Mouse (Mus musculus): ENCODE data around the gene Dhx37. TPM values are rescaled to one million over a fixed set of nuclear protein-coding genes. Genes with fewer than 3 reads are reported as not detected.
A peak's percentile ranks its signal among the peaks of the same experiment; 100 is the strongest.
"Not testable (repeated sequence)": the region's sequence is repeated elsewhere in the genome, so short reads cannot be mapped to it uniquely, and the experiment has no call there.

The Dhx37 gene
- total RNA-seq, 2 experiments from 2014 or later, result 12.4 to 13.8 TPM

GRCm38 (mm10) chr5:125390906-125391477 lies 42.9 kb downstream of the Dhx37 start:
- DNase-seq (ENCODE audit: low spot score in 2 of 2), result no peak

DNA sequence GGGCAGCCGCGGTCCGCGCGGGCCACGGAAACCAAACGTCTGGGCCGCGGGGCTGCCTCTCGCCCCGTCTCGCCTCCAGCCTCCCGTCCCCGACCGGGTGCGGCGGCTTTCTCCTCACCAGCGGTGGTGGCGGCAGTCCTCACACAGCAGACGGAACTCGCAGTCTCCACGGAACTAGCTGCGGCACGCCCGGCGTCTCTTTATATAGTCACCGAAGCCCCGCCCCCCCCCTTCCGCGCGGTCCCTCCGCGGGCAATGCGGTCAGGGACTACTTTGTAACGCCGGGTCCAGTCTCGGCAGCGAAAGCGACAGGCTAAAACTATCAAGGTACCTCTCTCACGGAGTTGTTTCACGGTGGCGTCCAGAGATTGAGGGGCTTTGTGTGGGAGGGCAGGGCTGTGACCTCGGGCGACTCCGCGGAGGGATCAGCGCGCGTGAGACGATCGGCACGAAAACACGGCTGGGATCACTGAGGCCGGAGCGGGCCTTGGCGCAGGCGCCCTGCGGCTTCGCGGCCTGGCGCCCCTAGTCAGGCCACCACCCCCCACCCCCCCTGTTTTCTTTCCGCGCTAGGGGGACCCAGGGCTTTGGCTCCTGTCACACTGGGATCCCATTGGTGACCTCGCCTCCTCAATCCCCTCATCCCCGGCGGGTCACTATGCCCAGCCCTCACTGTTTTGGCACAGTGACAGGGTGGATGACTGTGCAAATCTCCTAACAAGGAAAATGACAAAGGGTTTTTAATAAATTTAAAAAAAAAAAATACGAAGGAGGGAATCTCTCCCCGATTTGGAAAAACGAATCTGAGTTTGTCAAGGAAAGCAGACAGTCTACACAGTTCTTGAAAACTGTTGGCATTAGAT lies 44.1 kb downstream of the Dhx37 start, which contains the start of gene Ubc:
Gene Ubc, minus strand, starts transcription at position 624 of the 863 bp plus-strand sequence.
- DNase-seq (ENCODE audit: low spot score in 2 of 2), result peak; percentile 86 to 92

GRCm38 (mm10) chr5:125389131-125389578 lies 44.8 kb downstream of the Dhx37 start, which contains the start of gene Gm10382:
TSS of gene Gm10382 (plus strand) at chr5:125389322.
- DNase-seq (ENCODE audit: low spot score in 2 of 2), result peak; percentile 75 to 83

- DNase-seq (ENCODE audit: low spot score in 2 of 2), result no peak
These were observed 45.4 kb downstream of the Dhx37 start for GRCm38 (mm10) chr5:125388358-125389092.

GRCm38 (mm10) chr5:125387295-125387694 lies 46.6 kb downstream of the Dhx37 start:
- DNase-seq (ENCODE audit: low spot score in 2 of 2), result not testable (repeated sequence)

GRCm38 (mm10) chr5:125385215-125385940 lies 48.5 kb downstream of the Dhx37 start:
- no peak for DNase-seq (ENCODE audit: low spot score in 2 of 2)

DNA sequence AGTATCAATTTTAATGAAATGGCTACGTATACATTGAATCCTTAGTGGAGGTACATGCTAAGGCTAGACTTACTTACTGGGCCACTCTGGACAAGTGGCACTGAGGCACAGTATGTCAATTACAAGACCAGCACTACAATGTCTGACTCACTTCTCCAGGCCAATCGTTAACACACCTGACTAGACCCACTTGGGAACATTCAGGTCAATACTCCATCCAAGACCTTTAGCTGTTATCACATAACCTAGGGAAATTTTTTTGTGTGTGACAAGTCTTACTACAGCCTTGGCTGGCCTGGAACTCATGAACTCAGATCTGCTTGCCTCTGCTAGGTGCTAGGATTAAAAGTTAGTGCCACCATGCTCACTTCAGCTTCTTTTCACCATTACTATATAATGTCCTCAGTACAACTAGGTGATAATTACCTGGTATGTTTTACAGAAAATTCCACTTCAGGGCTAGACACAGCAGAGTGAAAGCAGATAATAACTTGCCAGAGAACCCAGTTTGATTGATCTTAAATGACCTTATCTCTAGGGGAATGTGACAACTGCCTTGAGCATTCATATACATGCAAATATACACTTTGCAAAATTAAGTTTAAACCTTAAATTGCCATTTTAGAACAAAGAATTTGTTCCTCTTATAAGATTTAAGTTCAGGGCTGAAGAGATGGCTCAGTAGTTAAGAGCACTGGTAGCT lies 49.3 kb downstream of the Dhx37 start:
- DNase-seq (ENCODE audit: low spot score in 2 of 2), result no peak

- no peak for DNase-seq (ENCODE audit: low spot score in 2 of 2)
These were observed 50.1 kb downstream of the Dhx37 start for GRCm38 (mm10) chr5:125383637-125384420.

DNA sequence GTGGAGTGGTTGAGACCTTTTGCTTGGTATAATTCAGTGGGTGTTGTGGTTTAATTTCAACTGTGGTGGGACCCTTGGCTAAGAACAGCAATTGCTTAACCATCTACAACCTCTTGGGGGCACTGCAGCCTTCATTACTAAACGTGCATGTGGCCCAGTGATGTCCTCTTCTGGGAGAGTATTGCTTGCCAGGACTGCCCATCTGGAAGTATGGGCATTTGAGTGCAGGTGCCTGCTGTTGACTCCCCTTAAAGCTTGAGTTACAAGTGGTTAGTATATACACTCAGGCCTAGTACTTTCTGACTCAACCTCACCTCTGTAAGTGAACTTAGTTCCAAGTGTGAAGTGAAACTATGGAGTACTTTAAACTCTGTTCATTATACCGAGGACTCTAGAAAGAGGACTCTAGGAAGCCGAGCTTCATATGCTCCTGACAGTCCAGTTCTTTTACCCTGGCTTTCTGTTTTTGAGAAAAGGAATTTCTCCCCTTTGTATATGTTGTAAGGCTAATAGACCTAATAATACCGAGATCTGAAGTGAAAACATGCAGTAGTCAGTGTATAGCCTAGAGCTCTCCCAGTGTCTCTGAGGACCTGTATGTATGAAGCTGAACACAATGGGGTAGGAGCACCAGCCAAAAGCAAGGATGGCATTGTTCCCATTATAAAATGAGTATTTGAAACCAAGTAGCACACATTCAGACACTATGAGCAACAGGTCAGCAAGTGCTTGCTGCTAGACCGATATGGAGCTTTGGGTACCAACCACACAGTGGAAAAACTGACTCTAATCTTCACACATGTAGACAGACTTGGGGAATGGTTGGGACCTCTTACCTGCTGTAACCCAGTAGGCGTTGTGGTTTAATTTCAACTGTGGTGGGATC lies 51.0 kb downstream of the Dhx37 start:
- peak in 1 of 2 experiments; percentile 66 for DNase-seq (ENCODE audit: low spot score in 2 of 2)

GRCm38 (mm10) chr5:125381954-125382672 lies 51.8 kb downstream of the Dhx37 start:
- no peak for DNase-seq (ENCODE audit: low spot score in 2 of 2)

DNA sequence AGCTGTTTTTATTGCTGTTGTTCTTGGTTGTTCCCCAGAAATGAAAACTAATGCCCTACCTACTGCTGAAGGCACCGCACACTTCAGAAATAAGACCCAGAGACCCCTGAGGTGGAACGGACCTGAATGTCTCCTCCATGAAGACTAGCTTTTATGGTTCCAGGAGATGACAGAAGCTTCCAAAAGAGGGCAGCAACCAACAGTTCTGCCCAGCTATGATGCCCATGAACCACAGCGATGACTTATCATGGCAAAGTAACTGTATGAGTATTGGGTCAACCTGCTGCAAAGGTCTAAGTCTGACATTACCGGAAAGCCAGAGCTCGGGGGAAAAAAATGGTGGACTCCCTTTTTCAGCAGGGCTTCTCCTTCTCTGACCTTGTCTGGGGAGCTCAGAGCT lies 55.0 kb downstream of the Dhx37 start:
- no peak for DNase-seq (ENCODE audit: low spot score in 2 of 2)

GRCm38 (mm10) chr5:125377214-125377613 lies 56.7 kb downstream of the Dhx37 start:
- DNase-seq (ENCODE audit: low spot score in 2 of 2), result no peak

DNA sequence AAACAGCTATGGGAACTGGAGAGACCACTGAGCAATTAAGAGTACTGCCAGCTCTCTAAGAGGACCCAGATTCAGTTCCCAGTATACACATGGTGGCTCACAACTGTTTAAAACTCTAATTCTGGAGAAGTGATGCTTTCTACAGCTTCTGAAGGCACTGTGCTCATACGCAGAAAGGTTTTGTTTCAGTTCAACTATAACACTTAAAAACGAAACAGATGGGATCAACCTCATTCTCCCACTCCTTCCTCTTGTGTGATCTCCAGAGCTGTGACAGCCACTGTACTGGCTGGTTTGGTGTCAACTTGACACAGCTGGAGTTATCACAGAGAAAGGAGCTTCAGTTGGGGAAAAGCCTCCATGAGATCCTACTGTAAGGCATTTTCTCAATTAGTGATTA lies 58.0 kb downstream of the Dhx37 start:
- no peak for DNase-seq (ENCODE audit: low spot score in 2 of 2)

GRCm38 (mm10) chr5:125372027-125372426 lies 61.9 kb downstream of the Dhx37 start:
- DNase-seq (ENCODE audit: low spot score in 2 of 2), result no peak

- no peak for DNase-seq (ENCODE audit: low spot score in 2 of 2)
These were observed 62.8 kb downstream of the Dhx37 start for GRCm38 (mm10) chr5:125370950-125371693.

DNA sequence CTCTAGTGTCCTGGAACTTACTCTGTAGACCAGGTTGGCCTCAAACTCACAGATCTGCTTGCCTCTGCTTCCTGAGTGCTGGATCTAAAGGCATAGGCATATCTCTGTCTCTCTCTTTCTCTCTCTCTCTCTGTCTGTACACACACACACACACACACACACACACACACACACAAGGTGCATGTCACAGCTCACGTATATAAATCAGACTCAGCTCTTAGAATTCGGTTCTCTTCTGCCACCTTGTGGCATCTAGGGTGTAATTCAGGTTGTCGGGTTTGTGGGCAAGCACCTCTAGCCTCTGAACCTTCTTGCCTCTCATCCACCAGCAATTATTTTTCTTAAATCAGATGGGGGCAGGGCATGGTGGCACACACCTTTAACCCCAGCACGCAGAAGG lies 65.4 kb downstream of the Dhx37 start:
- peak; percentile 61 to 79 for DNase-seq (ENCODE audit: low spot score in 2 of 2)

GRCm38 (mm10) chr5:125368156-125368555 lies 65.8 kb downstream of the Dhx37 start:
- DNase-seq (ENCODE audit: low spot score in 2 of 2), result no peak

Data from layer of hippocampus, postnatal 14 days (tissue).